Mouse (Mus musculus) kidney, embryonic 14.5 days (tissue): Measurements from ENCODE around the gene Ndufc1. TPM values are rescaled to one million over a fixed set of nuclear protein-coding genes. Genes with fewer than 3 reads are reported as not detected.
A peak's percentile ranks its signal among the peaks of the same experiment; 100 is the strongest.
"Not testable (repeated sequence)": the region's sequence is repeated elsewhere in the genome, so short reads cannot be mapped to it uniquely, and the experiment has no call there.

Source experiments
- ATAC-seq: fragments of 200-750 bp; cut with Nextera tagmentation; 2 replicates; pipeline ENCODE4 v1.8.0; 2017; ENCODE audit warnings: moderate number of reproducible peaks, mild to moderate bottlenecking, moderate TSS enrichment, moderate library complexity; ENCODE audit not compliant: low FRiP score, low TSS enrichment
- H3K27ac ChIP-seq: fragments of 300-500 bp; sonication (generic); 2 replicates; pipeline ENCODE4 v1.5.1; 2014; ENCODE audit warnings: low read depth, mild to moderate bottlenecking, low read length, moderate library complexity, mixed read lengths
- H3K27me3 ChIP-seq: fragments of 300-500 bp; sonication (generic); 2 replicates; pipeline ENCODE4 v1.6.1; 2014; ENCODE audit warnings: mild to moderate bottlenecking, low read length; ENCODE audit not compliant: control insufficient read depth, insufficient read depth
- H3K36me3 ChIP-seq: fragments of 300-500 bp; sonication (generic); 2 replicates; pipeline ENCODE4 v1.6.1; 2014; ENCODE audit warnings: low read length, mixed read lengths; ENCODE audit not compliant: control insufficient read depth, insufficient read depth
- H3K4me1 ChIP-seq: fragments of 300-500 bp; sonication (generic); 2 replicates; pipeline ENCODE4 v1.6.1; 2014; ENCODE audit warnings: low read length, mixed read lengths; ENCODE audit not compliant: control insufficient read depth, insufficient read depth
- H3K4me2 ChIP-seq: fragments of 300-500 bp; sonication (generic); replicated peaks from 2 replicates; pipeline ENCODE4 v1.6.1; 2014; ENCODE audit warnings: low read depth, mild to moderate bottlenecking, low read length
- H3K4me3 ChIP-seq: fragments of 300-500 bp; sonication (generic); 2 replicates; pipeline ENCODE4 v1.5.1; 2014; ENCODE audit warnings: mild to moderate bottlenecking, low read length
- H3K9ac ChIP-seq: fragments of 300-500 bp; sonication (generic); 2 replicates; pipeline ENCODE4 v1.6.1; 2014; ENCODE audit warnings: low read depth, mild to moderate bottlenecking, low read length, moderate library complexity
- H3K9me3 ChIP-seq: fragments of 300-500 bp; sonication (generic); 2 replicates; pipeline ENCODE4 v1.6.1; 2016; ENCODE audit warnings: low read length; ENCODE audit not compliant: control insufficient read depth
- WGBS: fragments of 180-500 bp; shearing (Covaris S2); extraction: QIAGEN DNeasy Blood & Tissue Kit; methylation state at CpG from one replicate; pipeline ENCODE4 v1.1.7; 2014; 5-methylcytosine and 5-hydroxymethylcytosine counted together
- polyA plus RNA-seq: library from polyadenylated mRNA; unstranded; fragments of >200 nt; fragmentation: Nextera tagmentation; extraction: Ambion mirVana; gene quantifications from 2 replicates; pipeline ENCODE4 v1.2.1, GENCODE M21; 2014

Gene Ndufc1
- polyA plus RNA-seq, 1 experiment from 2014 or later = 711 TPM

DNA sequence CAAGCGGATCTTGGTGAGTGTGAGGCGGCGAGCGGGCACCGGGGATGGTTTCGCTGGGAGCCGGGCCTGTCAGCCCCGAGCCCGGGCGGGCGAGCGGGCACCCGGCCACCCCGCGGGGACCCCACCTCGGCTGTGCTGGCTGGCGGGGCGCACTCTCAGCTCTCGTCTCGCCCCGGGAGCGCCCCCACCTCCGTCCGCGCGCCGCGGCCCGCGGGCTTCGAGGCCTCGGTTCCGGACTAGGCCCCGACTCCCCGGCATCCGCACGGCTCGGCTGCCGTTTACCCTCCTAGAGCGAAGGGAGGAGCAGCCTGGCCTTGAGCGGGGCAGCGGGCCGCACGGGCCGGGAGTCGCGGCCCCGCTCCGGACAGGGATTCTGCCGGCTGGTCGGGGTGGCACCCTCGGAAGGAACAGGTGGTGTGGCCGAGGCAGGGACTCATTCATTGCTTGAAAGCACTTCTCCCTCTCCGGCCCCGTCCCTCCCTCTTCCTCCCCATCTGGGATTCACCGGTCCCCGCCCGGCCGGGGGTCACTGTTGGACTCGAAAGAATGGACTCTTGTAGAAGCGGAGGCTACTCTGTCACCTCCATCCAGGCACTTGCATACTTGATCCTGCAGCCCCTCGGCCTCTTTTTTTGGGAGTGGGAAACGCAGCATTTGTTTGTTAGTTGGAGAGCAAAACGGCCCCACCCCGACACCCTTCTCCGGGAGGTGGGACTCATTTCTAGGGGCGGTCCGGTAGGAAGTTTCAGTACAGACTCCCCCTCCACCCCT lies 7.8 kb upstream of the Ndufc1 start:
- WGBS = under 1% methylated on average over 56 of the region's 68 CpGs
- Histone ChIP-seq H3K27ac (peak overlapping the region; percentile 93), H3K9ac (peak overlapping the region; percentile 93), H3K4me2 (peak overlapping the region; percentile 81), H3K4me3 (peak overlapping the region; percentile 100), H3K4me1 (peaks cover 15% of the 10 kb centered on the region; the same call in 1 of the 2 replicates), H3K9me3 (no peaks in the 10 kb centered on the region), H3K36me3 (no peaks in the 10 kb centered on the region), H3K27me3 (no peaks in the 10 kb centered on the region)
- peak; percentile 69 for ATAC-seq

DNA sequence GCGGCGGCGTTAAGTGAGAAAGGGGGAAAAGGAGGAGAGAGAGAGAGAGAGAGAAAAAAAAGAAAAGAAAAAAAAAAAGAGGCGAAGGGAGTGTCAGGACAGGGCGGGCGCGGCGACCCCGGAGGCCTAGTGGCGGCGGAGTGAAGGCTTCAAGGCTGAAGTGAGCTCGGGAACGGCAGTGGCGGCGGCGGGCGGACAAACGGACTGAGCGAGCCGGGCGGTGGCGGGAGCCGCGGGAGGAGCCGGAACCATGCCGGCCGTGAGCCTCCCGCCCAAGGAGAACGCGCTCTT lies 7.2 kb upstream of the Ndufc1 start:
- ATAC-seq = peak; percentile 67
- Histone ChIP-seq H3K9ac (peak overlapping the region; percentile 93), H3K4me3 (peak overlapping the region; percentile 100), H3K4me2 (peak overlapping the region; percentile 81), H3K36me3 (no peaks in the 10 kb centered on the region), H3K27me3 (no peaks in the 10 kb centered on the region), H3K27ac (peak overlapping the region; percentile 93), H3K9me3 (no peaks in the 10 kb centered on the region), H3K4me1 (peaks cover 15% of the 10 kb centered on the region; the same call in 1 of the 2 replicates)
- WGBS = 0% methylated on average over 17 of the region's 30 CpGs

DNA sequence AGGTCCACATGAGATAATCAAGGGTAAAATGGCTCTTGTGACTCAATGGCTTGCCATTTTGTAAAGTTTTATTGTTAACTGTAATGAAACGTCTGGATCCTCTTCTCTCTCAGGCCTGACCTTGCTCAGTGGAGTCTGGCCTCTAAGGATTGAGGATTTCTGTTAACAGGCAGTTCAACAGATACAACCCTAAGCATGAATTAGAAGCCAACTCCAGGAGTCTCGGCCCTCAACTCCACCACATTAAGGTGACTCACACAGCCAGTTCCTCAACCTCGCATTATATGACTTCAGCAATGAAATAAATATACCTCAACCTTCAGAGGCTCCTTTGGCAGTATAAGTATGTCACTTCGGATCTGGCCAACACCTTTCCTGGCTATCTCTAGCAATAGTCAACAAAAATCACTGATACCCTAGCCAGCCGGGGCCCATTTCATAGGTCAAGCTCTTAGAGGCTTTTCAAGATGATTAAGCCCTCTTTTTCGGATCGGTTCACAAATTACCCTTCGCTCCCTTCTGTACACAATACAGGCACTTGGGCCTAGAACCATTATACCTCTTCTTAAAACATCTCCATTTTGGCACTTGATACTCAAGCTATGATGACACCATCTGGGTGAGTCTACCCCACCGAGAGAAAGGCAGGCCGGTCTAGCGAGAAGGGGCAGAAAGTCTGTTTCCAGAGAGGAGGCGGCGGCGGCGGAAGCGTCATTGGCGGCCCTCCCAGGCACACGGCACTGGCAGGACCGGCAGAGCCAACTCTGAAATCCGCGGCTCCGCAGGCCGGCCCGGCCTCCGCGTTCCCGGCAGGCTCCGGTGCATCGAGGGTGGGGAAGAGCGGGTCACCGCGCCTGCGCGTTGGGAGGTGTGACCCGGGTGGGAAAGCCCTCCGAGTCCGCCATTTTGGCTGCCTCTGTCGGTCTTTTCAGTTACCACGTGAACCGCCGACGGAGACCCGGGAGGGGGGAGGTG lies 6.6 kb upstream of the Ndufc1 start, which contains the start of gene Naa15:
Naa15 (plus strand) TSS at position 51 of the 975 bp plus-strand sequence.
- WGBS = 5% methylated on average over 43 of the region's 43 CpGs
- Histone ChIP-seq H3K4me2 (peak within 1 kb of the TSS; percentile 81), H3K36me3 (no peaks in the 10 kb centered on the region), H3K4me1 (peaks cover 15% of the 10 kb centered on the region; the same call in 1 of the 2 replicates), H3K9me3 (no peaks in the 10 kb centered on the region), H3K27ac (peak within 1 kb of the TSS; percentile 93), H3K9ac (peak within 1 kb of the TSS; percentile 93), H3K4me3 (peak within 1 kb of the TSS; percentile 100), H3K27me3 (no peaks in the 10 kb centered on the region)
- peak; percentile 89 for ATAC-seq

DNA sequence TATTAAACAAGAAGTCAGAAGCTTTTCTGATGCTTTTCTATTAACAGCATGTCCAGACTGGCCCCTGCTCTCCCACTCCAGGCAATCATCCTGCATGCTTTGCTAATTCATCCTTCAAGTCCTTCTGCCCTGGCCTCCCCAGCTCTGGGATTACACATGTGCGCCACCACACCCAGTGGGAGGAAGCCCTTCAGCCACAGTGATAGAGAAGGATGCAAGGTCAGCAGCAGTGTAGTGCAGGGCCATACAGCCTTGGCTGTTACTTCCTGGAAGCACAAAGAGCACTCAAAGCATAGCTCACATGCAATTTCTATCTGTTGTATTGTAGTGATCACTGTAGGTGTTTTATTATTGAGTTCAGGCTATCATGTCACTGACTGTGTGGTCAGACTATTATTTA lies 4.5 kb upstream of the Ndufc1 start:
- no peaks in the 10 kb centered on the region for H3K9me3 ChIP-seq
- no peak overlapping the region for H3K9ac ChIP-seq
- no peak overlapping the region for H3K4me2 ChIP-seq
- peaks cover 14% of the 10 kb centered on the region; the same call in 1 of the 2 replicates for H3K4me1 ChIP-seq
- H3K4me3 ChIP-seq = no peak overlapping the region
- ATAC-seq = no peak
- no peaks in the 10 kb centered on the region for H3K27me3 ChIP-seq
- no peaks in the 10 kb centered on the region for H3K36me3 ChIP-seq
- 86% methylated on average over 1 of the region's 1 CpGs for WGBS
- H3K27ac ChIP-seq = no peak overlapping the region

DNA sequence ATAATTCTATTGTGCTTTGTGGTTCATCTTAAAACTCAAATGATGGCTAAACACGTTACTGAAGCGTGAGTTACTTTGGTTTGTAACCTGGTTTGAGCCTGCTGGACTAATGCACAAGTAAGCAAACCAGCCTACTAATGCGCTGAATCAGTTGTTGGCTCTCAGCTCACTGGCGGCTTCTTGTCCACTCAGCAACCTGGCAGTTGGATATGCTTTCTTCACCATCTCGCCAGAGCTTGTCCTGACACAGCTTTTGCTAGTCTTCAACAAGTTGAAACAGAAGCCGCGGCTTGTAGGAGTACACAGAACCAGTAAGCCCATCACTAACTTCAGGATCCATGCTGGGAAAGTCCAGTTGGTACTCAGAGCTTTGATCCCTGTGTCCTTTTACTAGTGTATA lies 3.7 kb upstream of the Ndufc1 start:
- Histone ChIP-seq H3K9ac (no peak overlapping the region), H3K4me3 (no peak overlapping the region), H3K27ac (no peak overlapping the region), H3K4me2 (no peak overlapping the region), H3K4me1 (peaks cover 13% of the 10 kb centered on the region), H3K36me3 (no peaks in the 10 kb centered on the region), H3K27me3 (no peaks in the 10 kb centered on the region), H3K9me3 (no peaks in the 10 kb centered on the region)
- WGBS = 91% methylated on average over 7 of the region's 7 CpGs
- no peak for ATAC-seq

DNA sequence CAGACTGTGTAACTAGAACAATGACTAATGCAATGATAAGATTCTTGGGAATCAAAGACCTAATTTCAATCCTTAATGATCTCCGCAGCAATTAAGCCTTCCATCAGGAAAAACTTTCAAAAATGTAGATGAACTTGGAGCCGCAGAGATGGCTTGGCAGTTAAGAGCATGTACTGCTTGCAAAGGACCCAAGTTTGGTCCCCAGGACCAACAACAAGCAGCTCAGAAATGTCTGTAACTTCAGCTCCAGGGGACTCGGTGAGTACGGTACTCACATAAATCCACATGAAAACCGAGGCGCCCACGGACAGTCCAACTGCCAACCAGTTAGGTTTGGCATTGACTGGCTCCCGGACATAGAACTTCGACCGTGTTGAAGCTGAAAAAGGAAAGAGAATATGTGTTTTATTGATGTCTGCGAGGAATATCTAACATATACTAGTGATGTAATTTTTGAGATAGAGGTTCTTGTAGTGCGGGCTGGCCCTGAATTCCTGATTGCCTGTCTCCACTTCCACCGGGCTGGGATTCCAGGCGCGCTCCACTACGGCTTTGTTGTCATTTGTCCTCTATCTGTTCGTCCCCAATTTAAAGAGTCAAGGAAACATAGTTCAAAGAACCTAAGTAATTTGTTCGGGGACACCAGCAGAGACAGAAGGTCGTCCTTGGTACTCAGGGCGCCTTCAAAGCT lies 773 bp downstream of the Ndufc1 start:
- peak overlapping the region; percentile 48 for H3K4me2 ChIP-seq
- peak overlapping the region; percentile 97 for H3K27ac ChIP-seq
- no peak for ATAC-seq
- no peaks in the 10 kb centered on the region for H3K9me3 ChIP-seq
- H3K36me3 ChIP-seq = peaks cover 30% of the 10 kb centered on the region
- peak overlapping the region; percentile 84 for H3K4me3 ChIP-seq
- WGBS = 13% methylated on average over 20 of the region's 20 CpGs
- peak overlapping the region; percentile 89 for H3K9ac ChIP-seq
- H3K4me1 ChIP-seq = peaks cover 6% of the 10 kb centered on the region
- H3K27me3 ChIP-seq = no peaks in the 10 kb centered on the region

DNA sequence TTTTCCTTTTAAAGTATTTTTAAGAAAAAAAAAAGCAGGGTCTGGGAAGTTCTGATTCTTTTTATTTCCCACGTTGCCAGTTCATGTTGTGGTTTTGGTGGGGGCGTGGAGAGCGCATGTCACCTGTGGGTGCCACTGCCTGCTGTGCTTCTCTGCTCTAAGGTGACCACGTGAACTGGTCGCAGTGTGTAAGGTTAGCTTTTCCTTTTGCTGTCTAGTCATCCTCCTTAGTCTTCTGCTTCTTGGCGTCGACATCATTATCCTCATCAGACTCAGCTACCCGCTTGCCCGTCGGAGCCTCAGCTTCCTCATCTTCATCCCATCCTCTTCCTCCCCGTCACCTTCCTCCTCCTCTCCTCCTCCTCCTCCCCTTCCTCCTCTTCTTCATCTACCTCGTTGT lies 6.2 kb downstream of the Ndufc1 start:
- ATAC-seq = no peak
- H3K4me2 ChIP-seq = no peak overlapping the region
- no peak overlapping the region for H3K4me3 ChIP-seq
- no peaks in the 10 kb centered on the region for H3K9me3 ChIP-seq
- peaks cover 2% of the 10 kb centered on the region for H3K4me1 ChIP-seq
- peaks cover 31% of the 10 kb centered on the region for H3K36me3 ChIP-seq
- H3K27me3 ChIP-seq = peaks cover 4% of the 10 kb centered on the region; the same call in 1 of the 2 replicates
- H3K27ac ChIP-seq = no peak overlapping the region
- no peak overlapping the region for H3K9ac ChIP-seq
- 91% methylated on average over 12 of the region's 12 CpGs for WGBS

DNA sequence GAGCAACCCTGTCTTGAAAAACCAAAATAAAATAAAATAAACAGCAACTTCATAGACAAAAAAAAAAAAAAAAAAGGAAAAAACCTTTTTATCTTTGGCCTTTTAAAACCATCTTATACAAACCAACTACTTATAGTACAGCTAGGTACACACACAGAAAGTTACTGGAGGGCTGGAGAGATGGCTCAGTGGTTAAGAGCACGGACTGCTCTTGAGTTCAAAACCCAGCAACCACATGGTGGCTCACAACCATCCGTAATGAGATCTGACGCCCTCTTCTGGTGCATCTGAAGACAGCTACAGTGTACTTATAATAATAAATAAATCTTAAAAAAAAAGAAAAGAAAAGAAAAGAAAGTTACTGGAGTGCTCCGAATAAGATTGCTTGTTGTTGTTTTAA lies 6.7 kb downstream of the Ndufc1 start:
- not testable (repeated sequence) for H3K9me3 ChIP-seq, H3K9ac ChIP-seq, H3K27me3 ChIP-seq, H3K27ac ChIP-seq, H3K4me3 ChIP-seq, ATAC-seq, H3K4me2 ChIP-seq, H3K4me1 ChIP-seq
- H3K36me3 ChIP-seq = peaks cover 30% of the 10 kb centered on the region
- WGBS = 76% methylated on average over 4 of the region's 4 CpGs
